8 mouse cellular contexts compared by ENCODE assay signal in genomic region chr5:110839678-110840365, GRCm38 (mm10). TPM values are rescaled to one million over a fixed set of nuclear protein-coding genes. Genes with fewer than 3 reads are reported as not detected.
DNase-seq lines count a peak whose midpoint lies in the region; ATAC-seq lines count a peak whose summit lies in the region.

Gene Hscb, minus strand, starts transcription at chr5:110839777.
Gene Chek2, plus strand, starts transcription at chr5:110839979.

- DNase-seq in WW6 (ENCODE audit: low read depth, low spot score) = peak; percentile 97
- DNase-seq in cerebellum, postnatal 4 days (ENCODE audit: low spot score in 2 of 2) = peak; percentile 92 to 97
- peak; percentile 99 for DNase-seq in gastrocnemius, adult 18-20 months (ENCODE audit: low spot score)
- peak; percentile 98 to 99 for DNase-seq in left cerebral cortex, adult 18-20 months (ENCODE audit: low spot score in 2 of 2)
- peak; percentile 99 for DNase-seq in right cerebral cortex, adult 18-20 months
- DNase-seq in urinary bladder, postnatal 10 days (ENCODE audit: low spot score) = peak; percentile 87

- H3K79me2 ChIP-seq in macrophage (ENCODE audit: inconsistent target) = peaks cover 35% of the 10 kb centered on the region; the same call in 1 of the 2 replicates

- no peaks in the 10 kb centered on the region for H3K27me3 ChIP-seq in hindbrain, embryonic 16.5 days (replicated peaks; ENCODE audit: control insufficient read depth, insufficient read depth, low read length)

- peak; percentile 99 for ATAC-seq in hindbrain, embryonic 16.5 days

- H3K4me2 ChIP-seq in hindbrain, embryonic 16.5 days (ENCODE audit: low read length) = peak within 1 kb of the TSS; percentile 84

- H3K4me3 ChIP-seq in hindbrain, embryonic 16.5 days (ENCODE audit: low read length) = peak within 1 kb of the TSS; percentile 66
- peak within 1 kb of the TSS; percentile 80 for H3K4me3 ChIP-seq in macrophage (ENCODE audit: inconsistent target)

- H3K4me1 ChIP-seq in hindbrain, embryonic 16.5 days (ENCODE audit: control insufficient read depth, insufficient read depth, low read depth, low read length) = peaks cover 7% of the 10 kb centered on the region

- under 1% methylated on average over 41 of the region's 41 CpGs for WGBS in hindbrain, embryonic 16.5 days
- WGBS in macrophage (ENCODE audit: missing documents) = 0% methylated on average over 41 of the region's 41 CpGs

- peak within 1 kb of the TSS; percentile 77 for H3K27ac ChIP-seq in hindbrain, embryonic 16.5 days (ENCODE audit: low read depth, low read length)
- peak within 1 kb of the TSS; percentile 84 for H3K27ac ChIP-seq in macrophage

- H3K9me3 ChIP-seq in hindbrain, embryonic 16.5 days (ENCODE audit: control insufficient read depth, low read length) = no peaks in the 10 kb centered on the region

- no peaks in the 10 kb centered on the region for H3K36me3 ChIP-seq in hindbrain, embryonic 16.5 days (ENCODE audit: control insufficient read depth, insufficient read depth, low read length)
- H3K36me3 ChIP-seq in macrophage (ENCODE audit: inconsistent target) = peaks cover 23% of the 10 kb centered on the region

- H3K9ac ChIP-seq in hindbrain, embryonic 16.5 days (ENCODE audit: low read depth, low read length) = peak within 1 kb of the TSS; percentile 79

RNA-seq across cellular contexts. Expression of gene Hscb, which starts in this region (rescaled TPM):
- total RNA-seq in gastrocnemius, adult 18-20 months (2021) = 10 to 100 TPM; 11.8 to 15.6 TPM
- 10.0 and 10.3 TPM in 2 replicates for polyA plus RNA-seq in hindbrain, embryonic 16.5 days (2015; fragmentation: Nextera tagmentation; extraction: Ambion mirVana)
- total RNA-seq in left cerebral cortex, adult 18-20 months (2021) = 10 to 100 TPM in 1 of 2 experiments, 1 to 10 TPM in 1; 8.9 to 10.9 TPM
- total RNA-seq in macrophage (2018; cell fraction: chromatin; rRNA removed) = 10 to 100 TPM in 11 of 26 experiments, 1 to 10 TPM in 11, not detected in 4; 2.3 to 43.3 (median 10.1) TPM
- total RNA-seq in macrophage (2018; cell fraction: cytosol; rRNA removed) = 10 to 100 TPM; 27.7 to 74.0 (median 40.6) TPM
- total RNA-seq in macrophage (2018; cell fraction: nucleus; rRNA removed) = 10 to 100 TPM in 14 of 26 experiments, 1 to 10 TPM in 12; 2.1 to 29.6 (median 10.4) TPM
- 32.2 to 52.4 TPM (median 43.3 TPM) in 3 replicates for polyA plus RNA-seq in macrophage (2018)

RNA-seq across cellular contexts. Expression of gene Chek2, which starts in this region (rescaled TPM):
- under 1 TPM; 0.76 to 0.80 TPM for total RNA-seq in gastrocnemius, adult 18-20 months (2021)
- polyA plus RNA-seq in hindbrain, embryonic 16.5 days (2015; fragmentation: Nextera tagmentation; extraction: Ambion mirVana) = 6.2 and 7.4 TPM in 2 replicates
- 1 to 10 TPM; 1.3 to 1.5 TPM for total RNA-seq in left cerebral cortex, adult 18-20 months (2021)
- 10 to 100 TPM in 16 of 26 experiments, 1 to 10 TPM in 10; 1.8 to 51.7 (median 22.4) TPM for total RNA-seq in macrophage (2018; cell fraction: chromatin; rRNA removed)
- total RNA-seq in macrophage (2018; cell fraction: cytosol; rRNA removed) = 10 to 100 TPM in 25 of 26 experiments, 1 to 10 TPM in 1; 9.4 to 27.0 (median 18.0) TPM
- total RNA-seq in macrophage (2018; cell fraction: nucleus; rRNA removed) = 10 to 100 TPM in 17 of 26 experiments, 1 to 10 TPM in 9; 3.2 to 38.0 (median 15.6) TPM
- polyA plus RNA-seq in macrophage (2018) = 21.7 to 24.4 TPM (median 24.0 TPM) in 3 replicates

Comparison
In these comparisons a context has a peak if more than half of its experiments do, and no peak if none do; other contexts are left out.
1. Peak in every context shown above with its lines: DNase-seq, ATAC-seq, H3K4me3 ChIP-seq and H3K27ac ChIP-seq.